Mouse (Mus musculus) layer of hippocampus, adult 2 months (tissue): ENCODE data around the gene Fam118a. TPM values are rescaled to one million over a fixed set of nuclear protein-coding genes. Genes with fewer than 3 reads are reported as not detected.

ENCODE experiments used
- DNase-seq, 2 experiments: peaks; one replicate each; pipeline ENCODE4 v3.0.0; 2022; ENCODE audit warnings: low spot score in 2 of 2
- H3K27ac ChIP-seq: fragments of 200-600 bp; 2 replicates; pipeline ENCODE4 v1.8.1; 2022
- H3K4me3 ChIP-seq: fragments of 200-600 bp; 2 replicates; pipeline ENCODE4 v1.8.1; 2022; ENCODE audit warnings: mild to moderate bottlenecking
- CTCF ChIP-seq: fragments of 200-600 bp; conservative IDR thresholded peaks from 2 replicates; pipeline ENCODE4 v1.8.1; 2022; ENCODE audit warnings: antibody characterized with exemption, mild to moderate bottlenecking, moderate library complexity
- total RNA-seq, 2 experiments: library from RNA; stranded (reverse); gene quantifications; 2 replicates each; pipeline ENCODE4 v1.2.3; 2021

The Fam118a gene
- total RNA-seq, 2 experiments from 2014 or later, result 26.9 to 35.9 TPM

DNA sequence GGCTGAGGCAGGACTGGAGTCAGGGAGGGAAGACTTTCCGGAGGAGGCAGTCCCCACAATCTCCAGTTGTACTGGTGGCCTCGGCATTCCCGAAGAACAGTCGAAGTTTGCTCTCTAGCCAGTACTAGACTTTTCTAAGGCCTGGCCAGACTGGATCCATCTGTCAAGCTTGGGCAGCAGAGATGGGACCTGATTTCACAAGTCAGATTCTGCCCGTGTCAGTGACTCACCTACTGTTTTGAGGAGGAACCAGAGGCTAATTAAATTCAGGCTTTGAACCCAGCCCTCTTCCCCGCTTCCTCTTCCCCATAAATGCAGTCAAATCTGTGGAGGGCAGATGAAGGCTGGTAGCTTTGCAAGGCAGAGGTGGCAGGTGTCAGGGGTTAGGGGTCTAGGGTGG lies 33.7 kb upstream of the Fam118a start:
- Histone ChIP-seq H3K4me3 (no peak overlapping the region), H3K27ac (peak overlapping the region; percentile 51; the same call in 1 of the 2 replicates)
- TF ChIP-seq CTCF, result no peak
- DNase-seq, result no peak

DNA sequence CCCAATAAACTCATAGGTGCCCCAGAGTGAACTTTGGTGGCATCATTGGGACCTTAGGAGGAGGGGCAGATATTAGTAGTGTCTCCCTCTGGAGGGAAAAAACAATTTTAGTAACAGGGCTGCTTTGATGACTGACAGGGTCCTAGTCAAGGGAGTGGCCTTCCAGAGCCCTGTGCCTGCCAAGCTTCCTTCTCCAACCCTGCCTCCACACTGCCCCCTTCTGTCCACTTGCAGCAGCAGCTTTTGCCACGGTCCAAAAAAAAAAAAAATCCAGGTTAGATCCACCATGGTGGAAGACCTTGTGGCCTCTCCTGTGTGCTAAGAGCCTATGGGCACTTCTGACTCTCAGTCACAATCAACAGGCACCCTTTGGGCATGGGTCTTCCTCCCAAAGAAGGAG lies 32.8 kb upstream of the Fam118a start:
- Histone ChIP-seq H3K27ac (no peak overlapping the region), H3K4me3 (no peak overlapping the region)
- DNase-seq, result peak; percentile 57 to 73
- peak; percentile 86 for TF ChIP-seq CTCF

DNA sequence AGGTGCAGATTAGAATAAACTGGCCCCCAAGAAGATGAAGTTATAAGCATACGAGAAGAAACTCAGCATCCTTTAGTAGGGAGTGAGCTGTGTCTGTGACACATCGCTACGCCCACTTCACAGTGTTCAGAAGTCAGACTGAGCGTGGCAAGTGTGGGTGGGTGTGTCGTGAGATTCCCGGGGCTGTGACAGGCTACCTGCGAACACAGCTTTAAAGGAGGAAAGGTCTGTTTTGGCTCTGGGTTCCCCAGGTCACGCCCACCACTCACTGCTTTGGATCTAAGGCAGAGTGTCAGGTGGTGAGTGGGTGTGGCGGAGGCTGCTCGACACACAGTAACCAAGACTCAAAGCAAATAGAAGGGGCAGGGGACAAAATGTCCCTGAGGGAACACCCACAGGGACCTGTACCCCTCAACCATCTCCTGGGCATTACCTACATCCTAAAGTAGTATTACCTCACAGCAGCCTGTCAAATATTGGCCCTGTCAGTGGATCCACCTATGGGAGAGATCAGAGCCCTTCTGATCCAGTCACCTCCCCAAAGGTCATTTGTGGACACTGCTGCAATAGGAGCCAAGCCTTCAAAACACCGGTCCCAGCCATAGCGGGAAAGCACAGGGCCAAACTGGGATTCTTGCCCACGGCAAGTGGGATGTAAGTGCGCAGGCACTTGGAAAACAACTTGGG lies 30.8 kb upstream of the Fam118a start:
- Histone ChIP-seq H3K27ac (peak overlapping the region; percentile 82), H3K4me3 (no peak overlapping the region)
- no peak for TF ChIP-seq CTCF
- peak in 1 of 2 experiments; percentile 69 for DNase-seq

DNA sequence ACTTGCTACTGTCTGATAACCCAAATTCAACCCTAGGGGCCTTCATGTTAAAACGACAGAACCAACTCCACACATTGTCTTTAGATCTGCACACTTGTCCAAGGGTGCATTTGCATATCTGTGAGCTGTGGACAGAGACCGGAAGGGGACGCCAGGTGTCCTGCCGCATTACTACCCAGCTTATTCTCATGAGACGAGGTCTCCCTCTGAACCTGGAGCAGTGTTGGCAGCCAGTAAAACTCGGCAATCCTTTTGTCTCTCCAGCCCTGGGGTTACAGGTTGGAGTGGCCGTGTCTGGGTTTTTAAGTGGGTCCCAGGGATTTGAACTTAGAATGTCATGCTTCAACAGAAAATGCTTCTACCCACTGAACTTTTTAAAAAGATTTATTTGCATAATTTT lies 28.8 kb upstream of the Fam118a start:
- no peak for DNase-seq
- Histone ChIP-seq H3K27ac (peak overlapping the region; percentile 86; the same call in 1 of the 2 replicates), H3K4me3 (no peak overlapping the region)
- no peak for TF ChIP-seq CTCF

DNA sequence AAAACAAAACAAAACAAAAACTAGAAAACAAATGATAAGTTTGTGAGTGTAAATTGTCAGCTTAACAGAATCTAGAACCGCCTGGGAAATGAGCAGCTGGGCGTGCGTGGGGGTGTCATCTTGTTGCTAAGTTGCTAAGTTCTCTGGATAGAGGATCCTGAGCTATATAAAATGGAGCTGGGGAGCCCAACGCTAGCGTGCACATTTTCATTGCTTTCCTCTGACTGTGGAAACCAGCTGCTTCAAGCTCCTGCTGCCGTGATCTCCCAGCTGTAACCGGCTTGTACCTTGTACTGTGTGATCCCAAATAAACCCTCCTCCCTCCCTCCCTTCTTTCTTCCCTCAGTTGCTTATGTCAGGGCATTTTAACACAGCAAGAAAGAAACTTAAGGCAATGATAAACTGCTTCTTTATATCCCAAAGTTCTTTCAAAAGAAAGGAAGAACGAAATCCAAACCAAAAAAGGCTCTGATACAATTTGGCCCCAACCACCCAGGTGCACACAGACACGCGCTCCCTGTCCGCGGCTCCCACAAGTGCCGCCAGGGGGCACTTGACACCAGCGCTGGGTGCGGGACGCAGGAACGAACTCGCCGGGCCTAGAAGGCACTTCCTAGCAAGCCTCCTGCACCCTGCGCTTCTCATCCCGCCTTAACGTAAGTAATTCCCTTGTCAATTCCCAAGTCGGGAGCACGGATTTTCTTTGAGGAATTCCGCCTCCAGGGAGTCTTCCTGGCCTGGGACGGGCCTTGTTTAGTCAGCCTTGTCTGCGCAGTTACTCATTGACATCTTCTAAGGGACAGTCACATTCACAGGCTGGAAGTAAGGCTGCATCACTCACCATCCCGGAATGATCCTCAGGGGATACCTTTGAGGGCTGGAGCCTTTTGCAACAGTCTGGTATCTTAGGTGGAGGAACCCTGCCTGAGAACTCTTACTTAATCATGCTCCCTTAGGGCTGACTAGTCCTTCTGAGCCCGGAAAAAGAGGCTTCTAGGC lies 27.5 kb upstream of the Fam118a start:
- peak overlapping the region; percentile 86 for H3K27ac ChIP-seq
- peak overlapping the region; percentile 29 for H3K4me3 ChIP-seq
- TF ChIP-seq CTCF, result peak; percentile 98

DNA sequence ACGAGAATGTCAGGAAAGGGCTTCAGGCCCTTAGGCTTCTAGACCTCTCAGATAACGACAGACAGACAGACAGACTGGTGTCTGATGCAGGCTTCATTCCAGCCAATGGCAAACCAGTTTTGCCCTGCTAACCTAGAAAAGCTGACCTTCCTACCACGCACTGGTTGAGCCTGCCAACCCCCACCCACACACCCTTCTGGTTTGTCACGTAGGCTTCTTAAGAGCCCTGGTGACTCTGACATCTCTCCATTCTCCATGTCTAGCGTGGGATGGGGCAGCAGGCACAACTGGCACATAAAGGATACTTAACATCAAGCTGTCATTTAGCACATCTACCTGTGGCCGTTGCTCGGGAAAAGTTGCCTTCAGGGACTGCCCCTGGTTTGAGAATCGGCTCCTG lies 19.1 kb upstream of the Fam118a start:
- no peak for TF ChIP-seq CTCF
- Histone ChIP-seq H3K4me3 (no peak overlapping the region), H3K27ac (no peak overlapping the region)
- DNase-seq, result no peak

More for the DNA sequence above, 27.5 kb upstream of the Fam118a start:
- peak; percentile 82 for DNase-seq

DNA sequence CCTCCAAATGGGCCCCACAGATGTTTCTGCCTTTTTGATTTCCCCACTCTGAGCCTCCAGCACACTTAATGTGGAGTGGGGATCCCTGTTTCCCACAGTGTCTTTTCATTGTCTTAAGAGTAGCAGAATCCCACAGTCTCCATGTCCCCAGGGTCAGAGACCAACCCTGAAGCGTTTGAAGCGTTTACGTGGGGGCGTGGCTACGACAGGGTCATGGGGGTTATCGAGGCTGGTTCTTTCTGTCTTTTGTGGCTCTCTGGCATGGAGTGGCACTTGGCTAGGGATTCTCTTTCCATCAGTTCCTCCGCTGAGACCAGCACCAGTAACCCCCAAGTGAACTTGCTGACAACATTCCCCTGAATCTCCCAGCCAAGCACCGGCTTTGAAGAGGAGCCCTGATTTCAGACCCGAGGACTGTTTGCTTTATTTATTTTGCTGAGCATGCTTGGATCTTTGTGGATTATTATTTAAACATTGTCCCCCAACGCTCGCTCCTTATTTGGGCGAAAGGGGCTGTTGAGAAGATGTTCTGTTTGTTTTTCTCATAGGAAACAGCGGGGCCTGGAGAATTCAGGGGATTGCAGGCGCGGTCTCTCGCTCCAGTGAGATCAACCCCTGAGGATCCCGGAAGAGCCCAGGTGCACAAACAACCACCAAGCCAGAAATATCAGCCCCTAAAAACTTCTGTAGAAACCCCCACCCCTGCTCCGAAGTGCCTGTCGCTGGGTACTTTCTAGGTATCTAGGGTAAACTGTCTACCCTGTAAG lies 16.7 kb upstream of the Fam118a start:
- H3K4me3 ChIP-seq, result no peak overlapping the region
- H3K27ac ChIP-seq, result 0 out of 2 replicates have a peak overlapping the region, but pooled peaks have one; percentile 28
- DNase-seq, result no peak
- no peak for TF ChIP-seq CTCF

DNA sequence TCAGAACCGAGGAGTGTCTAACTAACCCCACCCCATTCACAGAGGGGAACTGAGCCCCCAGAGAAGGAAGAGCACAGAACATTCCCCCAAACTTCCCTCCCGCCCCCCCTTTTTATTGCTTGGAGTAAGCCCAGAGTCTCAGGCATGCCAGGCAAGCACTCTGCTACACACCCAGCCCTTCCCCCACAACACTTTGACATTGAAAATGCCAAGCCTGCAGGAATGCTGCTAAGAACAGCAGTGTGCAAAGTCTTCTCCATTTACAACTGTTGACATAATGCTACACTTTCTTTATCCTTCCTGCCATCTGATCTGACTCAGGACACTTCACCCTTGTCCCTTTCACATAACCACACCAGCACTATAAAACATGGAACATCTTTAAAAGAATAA lies 16.1 kb upstream of the Fam118a start:
- Histone ChIP-seq H3K4me3 (no peak overlapping the region), H3K27ac (no peak overlapping the region)
- no peak for TF ChIP-seq CTCF
- DNase-seq, result no peak

DNA sequence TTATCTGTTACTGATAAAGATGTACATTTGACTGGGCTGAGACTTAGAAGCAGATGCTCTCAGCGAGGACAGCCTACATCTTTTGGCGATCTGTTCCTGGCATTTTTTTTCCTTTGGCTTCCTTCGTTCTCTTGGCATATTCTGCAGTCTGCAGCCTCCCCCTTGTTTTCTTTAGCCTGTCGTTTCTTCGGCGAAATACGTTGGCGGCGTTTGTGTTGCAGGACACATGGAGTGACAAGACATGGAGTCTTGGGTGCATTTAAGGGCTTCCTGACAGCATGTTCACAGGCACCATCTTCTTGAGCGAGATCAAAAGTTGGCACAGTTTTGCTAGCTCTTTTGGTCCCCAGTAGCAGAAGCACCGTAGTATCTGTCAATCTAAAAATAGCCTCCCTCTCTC lies 13.0 kb upstream of the Fam118a start:
- Histone ChIP-seq H3K27ac (no peak overlapping the region), H3K4me3 (no peak overlapping the region)
- peak in 1 of 2 experiments; percentile 67 for DNase-seq
- no peak for TF ChIP-seq CTCF

DNA sequence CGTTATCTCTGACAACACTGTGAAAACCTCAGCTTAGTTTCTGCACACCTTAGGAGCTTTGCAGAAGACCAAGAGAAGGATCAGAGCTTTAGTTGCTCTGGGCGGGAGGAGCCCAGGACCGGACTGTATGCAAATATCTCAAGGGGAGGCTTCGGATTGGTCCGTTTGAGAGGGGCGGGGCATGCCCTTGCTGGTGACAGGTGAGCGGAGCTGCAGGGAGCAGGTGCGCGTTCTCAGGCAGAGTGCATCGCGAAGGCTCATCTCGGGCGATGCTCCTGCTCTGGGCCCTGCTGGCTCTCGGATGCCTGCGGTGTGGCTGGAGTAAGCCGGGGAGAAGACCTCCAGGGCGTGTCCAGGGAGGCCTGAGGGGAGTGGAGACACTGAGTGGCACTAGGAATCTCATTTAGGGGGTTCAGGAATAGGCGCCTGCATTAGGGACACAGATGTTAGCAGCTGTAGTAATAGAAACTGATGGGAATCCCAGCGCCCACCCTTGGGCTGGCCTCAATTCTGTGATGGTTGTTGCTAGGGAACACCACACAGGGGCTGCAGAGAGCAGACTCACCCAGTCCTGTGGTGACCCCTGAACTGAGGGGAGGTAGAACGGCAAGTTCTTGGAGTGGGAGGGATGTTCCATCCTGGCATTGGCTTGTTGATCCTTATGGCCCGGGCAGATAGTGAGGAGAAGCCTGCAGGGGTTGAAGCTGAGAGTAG lies 11.6 kb upstream of the Fam118a start, which contains the start of gene Upk3a:
Gene Upk3a, plus strand, starts transcription at position 191 of the 714 bp plus-strand sequence.
- Histone ChIP-seq H3K27ac (0 out of 2 replicates have a peak within 1 kb of the TSS, but pooled peaks have one; percentile 18), H3K4me3 (no peak within 1 kb of the TSS)
- no peak for TF ChIP-seq CTCF
- DNase-seq, result no peak

DNA sequence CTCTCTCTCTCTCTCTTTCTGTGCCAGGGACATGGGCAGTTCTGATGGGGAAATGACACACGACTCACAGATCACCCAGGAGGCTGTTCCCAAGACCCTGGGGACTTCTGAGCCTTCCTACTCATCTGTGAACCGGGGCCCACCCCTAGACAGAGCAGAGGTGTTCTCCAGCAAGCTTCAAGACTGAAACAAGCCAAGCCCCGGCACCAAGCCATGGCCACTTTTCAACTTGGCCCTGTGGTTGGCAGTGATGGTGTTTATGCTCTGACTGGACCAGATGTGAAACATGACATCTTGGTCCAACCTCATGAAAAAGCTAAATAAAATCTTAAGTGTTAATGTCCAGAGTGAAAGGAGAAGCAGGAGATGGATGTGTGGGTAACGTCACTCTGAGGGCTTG lies 6.5 kb upstream of the Fam118a start:
- Histone ChIP-seq H3K4me3 (no peak overlapping the region), H3K27ac (no peak overlapping the region)
- no peak for TF ChIP-seq CTCF
- no peak for DNase-seq

DNA sequence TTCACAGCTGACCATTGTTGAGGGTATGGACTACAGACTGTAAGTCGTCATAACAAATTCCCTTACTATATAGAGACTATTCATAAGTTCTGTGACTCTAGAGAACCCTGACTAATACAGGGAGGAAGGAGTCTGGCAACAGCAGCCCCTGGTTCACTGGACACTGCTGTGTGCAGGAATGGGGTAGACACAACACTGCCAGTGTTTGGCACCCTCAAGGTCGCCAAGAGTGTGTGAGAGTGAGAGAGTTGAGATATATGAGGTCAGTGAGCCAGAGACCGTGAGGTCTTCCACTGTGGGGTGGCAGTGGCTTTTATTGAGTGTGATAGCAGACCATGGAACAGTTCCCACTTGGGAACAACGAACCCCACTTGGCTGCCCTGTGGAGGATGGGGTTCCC lies 2.6 kb upstream of the Fam118a start:
- no peak for DNase-seq
- Histone ChIP-seq H3K27ac (no peak overlapping the region), H3K4me3 (no peak overlapping the region)
- TF ChIP-seq CTCF, result no peak
